Mouse (Mus musculus) forebrain, embryonic 14.5 days (tissue): ENCODE data around the gene Ccndbp1. TPM values are rescaled to one million over a fixed set of nuclear protein-coding genes. Genes with fewer than 3 reads are reported as not detected.

ENCODE experiments used
- ATAC-seq: fragments of 200-750 bp; cut with Nextera tagmentation; 2 replicates; pipeline ENCODE4 v1.8.0; 2017; ENCODE audit warnings: mild to moderate bottlenecking, moderate library complexity
- DNase-seq: peaks from one replicate; pipeline ENCODE4 v3.0.0-alpha.2; 2015; ENCODE audit warnings: low spot score
- H3K27ac ChIP-seq: fragments of 300-500 bp; sonication (generic); 2 replicates; pipeline ENCODE4 v1.5.1; 2014; ENCODE audit warnings: low read depth, mild to moderate bottlenecking, control low read depth, low read length, moderate library complexity
- H3K27me3 ChIP-seq: fragments of 300-500 bp; sonication (generic); replicated peaks from 2 replicates; pipeline ENCODE4 v1.6.1; 2014; ENCODE audit warnings: low read length, control low read depth, mixed read lengths; ENCODE audit not compliant: control insufficient read depth, insufficient read depth
- H3K36me3 ChIP-seq: fragments of 300-500 bp; sonication (generic); 2 replicates; pipeline ENCODE4 v1.6.1; 2014; ENCODE audit warnings: low read length, control low read depth; ENCODE audit not compliant: control insufficient read depth, insufficient read depth
- H3K4me1 ChIP-seq: fragments of 300-500 bp; sonication (generic); 2 replicates; pipeline ENCODE4 v1.6.1; 2014; ENCODE audit warnings: antibody characterized with exemption, low read length, control low read depth; ENCODE audit not compliant: control insufficient read depth, insufficient read depth
- H3K4me2 ChIP-seq: fragments of 300-500 bp; sonication (generic); 2 replicates; pipeline ENCODE4 v1.6.1; 2014; ENCODE audit warnings: mild to moderate bottlenecking, control low read depth, low read length
- H3K4me3 ChIP-seq: fragments of 300-500 bp; sonication (generic); 2 replicates; pipeline ENCODE4 v1.5.1; 2014; ENCODE audit warnings: low read depth, low read length, control low read depth
- H3K9ac ChIP-seq: fragments of 300-500 bp; sonication (generic); 2 replicates; pipeline ENCODE4 v1.6.1; 2014; ENCODE audit warnings: mild to moderate bottlenecking, low read length, control low read depth, moderate library complexity
- H3K9me3 ChIP-seq: fragments of 300-500 bp; sonication (generic); replicated peaks from 2 replicates; pipeline ENCODE4 v1.6.1; 2016; ENCODE audit warnings: low read length, control low read depth, mixed read lengths; ENCODE audit not compliant: control insufficient read depth
- WGBS: fragments of 180-500 bp; shearing (Covaris S2); extraction: QIAGEN DNeasy Blood & Tissue Kit; methylation state at CpG from one replicate; pipeline ENCODE4 v1.1.7; 2014; 5-methylcytosine and 5-hydroxymethylcytosine counted together
- polyA plus RNA-seq: library from polyadenylated mRNA; unstranded; fragments of >200 nt; fragmentation: Nextera tagmentation; extraction: Ambion mirVana; gene quantifications from 2 replicates; pipeline ENCODE4 v1.2.1, GENCODE M21; 2014

Ccndbp1 gene
- 79.4 and 82.4 TPM in 2 replicates for polyA plus RNA-seq

DNA sequence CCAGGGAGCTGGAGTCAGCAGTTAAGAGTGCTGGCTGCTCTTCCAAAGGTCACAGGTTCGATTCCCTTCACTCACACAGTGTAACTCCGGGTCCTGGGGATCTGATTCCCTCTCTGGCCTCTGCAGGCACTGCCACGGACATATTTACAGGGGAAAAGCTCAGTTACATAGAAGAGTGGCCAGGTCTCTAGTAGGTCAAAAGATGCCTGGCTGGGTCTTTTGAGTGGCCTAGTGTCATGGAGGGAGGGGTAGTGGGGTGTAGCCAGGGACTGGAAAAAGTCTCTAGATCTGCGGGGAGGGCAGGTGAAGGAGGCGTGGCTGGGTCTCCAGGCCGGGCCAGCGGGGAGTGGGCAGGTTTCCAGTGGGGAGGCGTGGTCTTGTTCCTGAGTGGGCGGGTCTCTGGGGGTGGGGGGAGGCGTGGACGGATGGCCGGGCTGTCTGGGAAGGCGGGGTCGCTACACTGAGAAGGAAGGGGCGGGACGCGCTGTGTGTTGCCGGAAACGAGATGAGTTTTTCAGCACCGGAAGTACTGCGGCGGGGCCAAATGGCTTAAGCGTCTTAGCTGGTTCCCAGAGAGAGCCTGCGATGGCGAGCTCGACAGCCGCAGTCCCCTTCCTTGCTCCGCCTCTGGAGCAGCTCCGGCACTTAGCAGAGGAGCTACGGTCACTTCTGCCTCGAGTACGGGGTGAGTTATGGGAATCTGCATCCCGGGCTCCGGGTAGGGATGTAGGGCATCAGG is at the start of gene Ccndbp1:
TSS of gene Ccndbp1 (plus strand) at position 479 of the 739 bp plus-strand sequence.
- Histone ChIP-seq H3K9ac (peak within 1 kb of the TSS; percentile 81), H3K4me2 (peak within 1 kb of the TSS; percentile 63), H3K4me1 (peaks cover 7% of the 10 kb centered on the region), H3K4me3 (peak within 1 kb of the TSS; percentile 73), H3K9me3 (no peaks in the 10 kb centered on the region), H3K36me3 (peaks cover 19% of the 10 kb centered on the region), H3K27me3 (no peaks in the 10 kb centered on the region), H3K27ac (0 out of 2 replicates have a peak within 1 kb of the TSS, but pooled peaks have one; percentile 21)
- ATAC-seq: peak; percentile 98
- peak; percentile 94 for DNase-seq
- 1% methylated on average over 34 of the region's 34 CpGs for WGBS

DNA sequence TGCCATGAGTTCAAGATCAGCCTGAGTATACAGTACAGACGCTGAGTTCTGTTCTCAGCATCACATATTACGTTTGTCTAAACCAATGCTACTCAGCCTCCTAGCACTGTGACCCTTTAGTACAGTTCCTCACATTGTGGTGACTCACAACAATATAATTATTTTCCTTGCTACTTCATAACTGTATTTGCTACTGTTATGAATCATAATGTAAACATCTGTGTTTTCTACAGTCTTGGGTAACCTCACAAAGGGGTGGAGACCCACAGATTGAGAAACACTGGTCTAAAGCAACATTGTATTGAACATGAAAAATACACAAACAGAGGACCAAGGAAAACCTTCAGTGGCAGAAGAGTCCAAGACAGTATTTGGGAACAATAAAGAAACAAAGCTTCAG is 48.8 kb upstream of the Ccndbp1 start:
- Histone ChIP-seq H3K27ac (no peak overlapping the region), H3K4me2 (no peak overlapping the region), H3K36me3 (peaks cover 29% of the 10 kb centered on the region), H3K9ac (no peak overlapping the region), H3K4me1 (no peaks in the 10 kb centered on the region), H3K4me3 (no peak overlapping the region), H3K9me3 (no peaks in the 10 kb centered on the region), H3K27me3 (no peaks in the 10 kb centered on the region)
- ATAC-seq (no peak), DNase-seq (no peak)
- WGBS: 97% methylated on average over 2 of the region's 2 CpGs

DNA sequence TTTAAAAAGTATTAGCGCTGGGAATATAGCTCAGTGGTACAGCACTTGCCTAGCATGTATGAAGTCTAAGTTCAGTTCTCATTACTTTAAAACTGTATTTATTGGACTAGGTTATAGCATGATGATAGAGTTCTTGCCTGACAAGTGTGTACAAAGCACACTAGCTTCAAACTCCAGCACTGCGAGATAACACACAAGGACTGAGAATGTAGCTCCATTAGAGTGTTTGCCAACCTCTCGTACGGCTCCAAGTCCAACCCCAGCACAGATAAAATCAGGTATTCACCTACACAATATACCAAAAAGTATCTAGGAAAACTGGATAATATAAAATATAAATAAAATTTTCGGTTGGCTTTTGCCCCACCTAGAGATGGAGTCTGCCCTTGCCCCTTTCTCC is 48.4 kb upstream of the Ccndbp1 start:
- Histone ChIP-seq H3K4me1 (no peaks in the 10 kb centered on the region), H3K36me3 (peaks cover 24% of the 10 kb centered on the region), H3K9me3 (no peaks in the 10 kb centered on the region), H3K4me2 (no peak overlapping the region), H3K27me3 (no peaks in the 10 kb centered on the region), H3K27ac (no peak overlapping the region), H3K9ac (no peak overlapping the region), H3K4me3 (no peak overlapping the region)
- DNase-seq (no peak), ATAC-seq (no peak)
- WGBS: 96% methylated on average over 5 of the region's 5 CpGs

DNA sequence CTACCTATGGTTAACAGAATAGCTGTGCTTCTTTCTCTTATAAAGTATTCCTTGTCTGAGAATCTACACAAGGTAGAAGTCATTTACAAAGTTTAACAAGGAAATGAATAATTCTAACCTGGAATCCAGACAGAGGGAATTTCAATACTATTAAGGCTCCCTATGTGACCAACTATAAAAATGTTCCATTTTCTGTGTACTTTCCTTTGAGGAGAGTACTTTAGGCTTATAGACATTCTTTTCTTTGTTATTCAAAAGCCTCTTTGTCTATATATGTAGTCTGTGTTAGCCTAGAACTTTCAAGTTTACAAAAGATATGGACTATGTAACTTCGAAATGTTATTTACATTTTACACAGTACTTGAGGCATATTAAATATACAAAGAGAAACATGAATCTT is 47.9 kb upstream of the Ccndbp1 start:
- Histone ChIP-seq H3K4me3 (no peak overlapping the region), H3K9me3 (no peaks in the 10 kb centered on the region), H3K27me3 (no peaks in the 10 kb centered on the region), H3K27ac (no peak overlapping the region), H3K9ac (no peak overlapping the region), H3K4me2 (no peak overlapping the region), H3K4me1 (no peaks in the 10 kb centered on the region), H3K36me3 (peaks cover 20% of the 10 kb centered on the region)
- 97% methylated on average over 1 of the region's 1 CpGs for WGBS
- ATAC-seq: no peak
- no peak for DNase-seq

DNA sequence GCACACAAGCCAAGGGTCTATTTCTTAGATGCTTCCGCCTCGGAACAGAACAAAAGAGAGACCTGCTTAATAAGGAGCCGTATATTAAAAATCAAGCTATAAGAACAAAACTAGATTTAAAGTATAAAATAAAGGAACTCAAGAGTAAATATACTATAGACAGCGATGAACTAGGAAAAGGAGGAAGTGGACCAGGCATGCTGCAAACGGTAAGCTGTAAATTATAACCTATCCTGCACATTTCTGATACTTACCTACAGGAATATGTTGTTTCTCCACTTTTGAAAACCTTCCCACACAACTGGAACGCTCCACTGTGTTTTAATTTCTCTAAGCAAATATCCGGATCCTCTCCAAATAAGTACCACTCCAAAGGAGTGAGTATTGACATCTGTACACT is 45.1 kb upstream of the Ccndbp1 start:
- Histone ChIP-seq H3K27me3 (no peaks in the 10 kb centered on the region), H3K9ac (no peak overlapping the region), H3K4me2 (no peak overlapping the region), H3K27ac (no peak overlapping the region), H3K4me1 (no peaks in the 10 kb centered on the region), H3K4me3 (no peak overlapping the region), H3K9me3 (no peaks in the 10 kb centered on the region), H3K36me3 (peaks cover 24% of the 10 kb centered on the region)
- 96% methylated on average over 7 of the region's 7 CpGs for WGBS
- no peak for DNase-seq
- ATAC-seq: no peak

DNA sequence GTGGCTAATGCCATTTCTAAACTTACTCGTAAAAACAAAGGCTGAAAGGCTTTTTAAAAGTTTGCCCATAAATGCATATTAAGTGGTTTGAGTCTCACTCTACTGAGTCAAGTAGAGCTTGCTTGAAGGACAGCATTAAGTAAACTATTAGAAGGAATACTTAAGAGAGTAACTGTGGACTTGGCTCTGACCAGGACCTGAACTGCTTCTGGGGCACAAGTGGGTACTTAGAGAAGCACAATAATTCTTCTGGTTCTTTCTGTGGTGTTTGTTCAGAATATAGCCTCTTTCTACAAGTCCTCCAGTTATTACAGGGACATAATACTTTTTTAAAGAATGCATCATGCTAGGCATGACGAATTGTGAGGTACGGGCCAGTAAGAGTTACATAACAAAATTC is 42.7 kb upstream of the Ccndbp1 start:
- H3K36me3 ChIP-seq: peaks cover 15% of the 10 kb centered on the region
- H3K27me3 ChIP-seq: no peaks in the 10 kb centered on the region
- no peak for ATAC-seq
- DNase-seq: no peak
- no peak overlapping the region for H3K4me2 ChIP-seq
- H3K4me1 ChIP-seq: peaks cover 9% of the 10 kb centered on the region
- WGBS: 87% methylated on average over 3 of the region's 3 CpGs
- no peaks in the 10 kb centered on the region for H3K9me3 ChIP-seq
- no peak overlapping the region for H3K27ac ChIP-seq
- no peak overlapping the region for H3K9ac ChIP-seq
- no peak overlapping the region for H3K4me3 ChIP-seq

DNA sequence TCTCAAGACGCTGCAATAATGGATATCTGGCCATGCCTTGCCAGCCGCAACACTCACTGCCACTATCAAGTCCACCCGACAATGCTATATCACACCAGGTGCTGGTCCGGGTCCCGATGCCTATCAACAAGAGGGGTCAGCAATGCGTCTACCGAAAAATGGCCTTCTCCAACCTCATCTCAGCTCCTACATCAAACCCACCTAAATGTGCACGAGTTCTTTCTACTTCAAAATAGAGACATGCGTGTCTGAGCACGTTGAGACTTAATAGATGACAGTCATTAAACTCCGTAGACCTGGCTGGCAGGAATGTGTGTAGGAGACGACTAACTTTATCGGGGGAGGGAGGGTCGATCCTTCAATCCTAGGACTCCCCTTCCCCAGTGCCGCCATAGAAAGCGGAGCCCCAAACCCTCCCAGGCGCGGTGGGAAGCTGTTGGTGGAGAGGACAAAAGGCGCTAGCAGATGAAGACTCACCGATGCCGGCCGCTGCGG is 38.1 kb upstream of the Ccndbp1 start:
- peak overlapping the region; percentile 89 for H3K9ac ChIP-seq
- peak overlapping the region; percentile 81 for H3K4me2 ChIP-seq
- ATAC-seq (peak; percentile 83), DNase-seq (no peak)
- H3K36me3 ChIP-seq: peaks cover 5% of the 10 kb centered on the region
- H3K9me3 ChIP-seq: no peaks in the 10 kb centered on the region
- WGBS: under 1% methylated on average over 23 of the region's 23 CpGs
- H3K4me3 ChIP-seq: peak overlapping the region; percentile 71
- H3K4me1 ChIP-seq: peaks cover 9% of the 10 kb centered on the region
- H3K27me3 ChIP-seq: no peaks in the 10 kb centered on the region
- peak overlapping the region; percentile 83 for H3K27ac ChIP-seq

DNA sequence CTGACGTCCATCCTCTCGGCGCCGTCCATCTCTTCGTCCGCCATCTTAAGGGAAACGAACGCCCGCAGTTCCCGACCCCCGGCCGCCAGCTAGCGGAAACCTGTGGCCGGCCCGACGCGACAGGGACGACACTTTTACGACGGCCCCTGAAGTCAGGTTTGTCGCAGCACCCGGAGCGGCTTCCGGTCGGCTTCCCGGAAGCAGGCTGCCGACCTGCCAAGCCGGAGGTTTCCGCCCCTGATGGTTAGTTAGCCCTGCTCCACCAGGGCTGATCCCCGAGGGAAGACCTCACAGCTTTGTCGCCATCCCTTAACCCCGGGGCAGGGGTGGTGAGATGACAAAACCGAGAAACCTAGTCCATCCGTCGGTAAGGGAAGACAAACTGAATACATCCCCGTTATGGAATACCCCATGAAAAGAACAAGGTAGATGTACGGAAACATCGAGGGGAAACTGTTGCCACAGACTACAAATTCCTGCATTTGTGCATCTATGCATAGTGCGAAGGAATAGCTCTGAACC is 37.6 kb upstream of the Ccndbp1 start, which contains the start of gene Ubr1:
TSS of gene Ubr1 (minus strand) at position 157 of the 522 bp plus-strand sequence.
- H3K4me3 ChIP-seq: peak within 1 kb of the TSS; percentile 71
- H3K27ac ChIP-seq: peak within 1 kb of the TSS; percentile 83
- no peaks in the 10 kb centered on the region for H3K9me3 ChIP-seq
- H3K9ac ChIP-seq: peak within 1 kb of the TSS; percentile 89
- peak within 1 kb of the TSS; percentile 81 for H3K4me2 ChIP-seq
- H3K4me1 ChIP-seq: peaks cover 9% of the 10 kb centered on the region
- H3K27me3 ChIP-seq: no peaks in the 10 kb centered on the region
- ATAC-seq: peak; percentile 91
- peak; percentile 94 for DNase-seq
- H3K36me3 ChIP-seq: peaks cover 5% of the 10 kb centered on the region
- under 1% methylated on average over 39 of the region's 39 CpGs for WGBS

DNA sequence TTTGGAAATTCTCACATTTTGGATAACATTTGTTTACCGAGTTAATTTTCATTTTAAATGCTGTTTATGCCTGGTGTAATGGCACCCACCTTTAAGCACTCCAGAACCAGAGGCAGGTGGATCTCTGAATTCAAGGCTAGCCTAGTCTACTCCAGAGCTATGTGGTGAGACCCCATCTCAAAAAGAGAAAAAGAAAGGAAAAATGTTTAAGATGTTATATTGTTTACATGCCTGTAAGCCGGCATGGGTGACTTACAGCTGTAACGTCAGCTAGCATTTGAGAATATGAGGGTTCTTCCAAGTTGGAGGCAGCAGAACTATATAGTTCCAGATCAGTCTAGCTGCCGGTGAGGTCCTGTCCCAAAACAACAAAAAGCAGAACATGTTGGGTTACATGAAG is 36.4 kb upstream of the Ccndbp1 start:
- no peak overlapping the region for H3K27ac ChIP-seq
- H3K4me2 ChIP-seq: no peak overlapping the region
- H3K4me3 ChIP-seq: no peak overlapping the region
- peaks cover 9% of the 10 kb centered on the region for H3K4me1 ChIP-seq
- no peaks in the 10 kb centered on the region for H3K27me3 ChIP-seq
- H3K9me3 ChIP-seq: no peaks in the 10 kb centered on the region
- no peaks in the 10 kb centered on the region for H3K36me3 ChIP-seq
- ATAC-seq: no peak
- no peak overlapping the region for H3K9ac ChIP-seq
- DNase-seq: no peak
- WGBS: 87% methylated on average over 4 of the region's 4 CpGs
